In the genomic region with DNA sequence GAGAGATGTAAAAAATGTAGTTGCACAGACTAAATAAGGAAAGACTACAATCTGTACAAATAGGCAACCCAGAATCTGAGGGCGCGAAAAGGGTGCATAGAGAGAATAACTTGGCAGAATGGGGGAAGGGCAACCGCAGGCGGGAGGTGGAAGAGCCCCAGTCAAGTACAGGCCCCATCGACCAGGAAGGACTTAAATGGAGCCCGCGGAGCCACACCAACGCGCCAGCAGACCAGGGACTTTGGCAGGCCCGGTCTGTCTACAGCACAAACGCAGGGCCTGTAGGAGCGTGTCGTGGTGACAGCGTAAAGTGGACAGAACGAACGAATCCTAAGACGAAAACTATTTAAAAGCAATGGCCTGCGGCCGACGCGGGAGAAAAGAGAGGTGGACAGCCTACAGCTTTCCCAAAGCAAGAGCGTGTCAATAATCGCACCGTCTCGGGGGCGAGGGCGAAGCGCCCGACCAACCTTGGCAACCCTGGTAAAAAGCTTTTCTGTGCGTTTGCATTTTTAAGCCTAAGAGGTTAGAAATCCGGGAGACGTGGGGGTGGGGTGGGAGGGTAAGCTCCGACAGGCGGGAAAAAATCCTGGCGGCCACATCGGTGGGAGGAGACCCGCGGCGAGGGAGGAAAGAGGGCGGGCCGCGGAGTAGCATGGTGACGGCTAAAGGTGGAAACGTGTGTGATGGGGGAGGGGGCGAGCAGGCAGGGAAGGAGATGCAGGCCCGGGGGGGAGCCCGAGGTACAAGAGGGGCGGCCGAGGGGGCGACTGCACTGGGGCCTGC, we compare ENCODE assay signal across 1 mouse cellular context.
TF ChIP-seq lines count a peak whose summit lies in the region.

No protein-coding gene starts in this region.

TF ChIP-seq in myocyte, 11 proteins besides CTCF, POLR2A, EP300 and RAD21 (continued from another document):
- TF ChIP-seq POLR2AphosphoS2 (IDR thresholded peaks at IDR 0.05; ENCODE audit: insufficient read length, low read depth) (no peak), REST (IDR thresholded peaks at IDR 0.05; ENCODE audit: insufficient read depth, insufficient read length) (no peak)
